Mouse (Mus musculus) G1E (cell line): ENCODE measurements around the gene Emilin2. TPM values are rescaled to one million over a fixed set of nuclear protein-coding genes. Genes with fewer than 3 reads are reported as not detected.
"Not testable (repeated sequence)": the region's sequence is repeated elsewhere in the genome, so short reads cannot be mapped to it uniquely, and the experiment has no call there.

Source experiments
- ATAC-seq: 2 replicates; pipeline ENCODE4 v1.8.0; 2016; ENCODE audit warnings: mild to moderate bottlenecking; ENCODE audit not compliant: insufficient number of reproducible peaks, poor library complexity, low FRiP score, severe bottlenecking; ENCODE audit errors: extremely low read depth
- DNase-seq: peaks from one replicate; pipeline ENCODE4 v3.0.0; 2012; ENCODE audit warnings: low spot score
- H3K27me3 ChIP-seq: 2 replicates; pipeline ENCODE4 v1.6.1; 2012; ENCODE audit warnings: mild to moderate bottlenecking, low read length, inconsistent platforms; ENCODE audit not compliant: insufficient read depth
- H3K36me3 ChIP-seq: replicated peaks from 2 replicates; pipeline ENCODE3; 2012; ENCODE audit warnings: mild to moderate bottlenecking, inconsistent platforms
- H3K4me1 ChIP-seq: 2 replicates; pipeline ENCODE4 v1.6.1; 2012; ENCODE audit warnings: low read depth, low read length, inconsistent platforms, mixed read lengths; ENCODE audit not compliant: insufficient read depth
- H3K4me3 ChIP-seq: 2 replicates; pipeline ENCODE4 v1.5.1; 2012; ENCODE audit warnings: low read depth, mild to moderate bottlenecking, inconsistent platforms, low read length, moderate library complexity, mixed read lengths
- H3K9me3 ChIP-seq: replicated peaks from 2 replicates; pipeline ENCODE4 v1.6.1; 2012; ENCODE audit warnings: inconsistent platforms
- CTCF ChIP-seq: IDR thresholded peaks from 2 replicates; pipeline ENCODE4 v1.5.1; 2012; ENCODE audit warnings: low read depth, low read length, inconsistent platforms, mixed read lengths
- GATA1 ChIP-seq: IDR thresholded peaks from 2 replicates; pipeline ENCODE4 v1.6.1; 2012; ENCODE audit warnings: borderline replicate concordance, low read length, inconsistent platforms, mixed read lengths
- GATA2 ChIP-seq: IDR thresholded peaks from 2 replicates; pipeline ENCODE4 v1.6.1; 2012; ENCODE audit warnings: low read depth, low read length, inconsistent platforms, borderline replicate concordance
- POLR2AphosphoS5 ChIP-seq: IDR thresholded peaks from 2 replicates; pipeline ENCODE4 v1.6.1; 2012; ENCODE audit warnings: low read depth, low read length, inconsistent platforms; ENCODE audit not compliant: insufficient replicate concordance
- TAL1 ChIP-seq: conservative IDR thresholded peaks from 2 replicates; pipeline ENCODE4 v1.6.1; 2012; ENCODE audit warnings: low read depth, low read length, inconsistent platforms, mixed read lengths
- polyA plus RNA-seq: library from polyadenylated mRNA; stranded (reverse); fragments of >175 nt; gene quantifications from 2 replicates; pipeline ENCODE4 v1.2.3, GENCODE M21; 2012
- total RNA-seq, 2 experiments: library from RNA; stranded (forward) in 1 of 2; stranded (reverse) in 1 of 2; fragments of 200-1000 nt in 1 of 2; fragments of >200 nt in 1 of 2; fragmentation: Nextera tagmentation in 1 of 2; gene quantifications; 2 replicates each; pipeline ENCODE4 v1.2.3; 2014 to 2017

The Emilin2 gene
- total and polyA plus RNA-seq, 3 experiments = 80.3 to 137 (median 106) TPM

- Histone ChIP-seq H3K36me3 (peaks cover 8% of the 10 kb centered on the region), H3K9me3 (no peaks in the 10 kb centered on the region), H3K27me3 (peaks cover 2% of the 10 kb centered on the region; the same call in 1 of the 2 replicates), H3K4me3 (no peak overlapping the region), H3K4me1 (no peaks in the 10 kb centered on the region)
- TF ChIP-seq CTCF = no peak
- no peak for TF ChIP-seq GATA1
- TF ChIP-seq TAL1 = no peak
- no peak for TF ChIP-seq GATA2
- no peak for TF ChIP-seq POLR2AphosphoS5
- ATAC-seq (no peak), DNase-seq (no peak)
These were observed 25.8 kb upstream of the Emilin2 start for GRCm38 (mm10) chr17:71337546-71337945.

DNA sequence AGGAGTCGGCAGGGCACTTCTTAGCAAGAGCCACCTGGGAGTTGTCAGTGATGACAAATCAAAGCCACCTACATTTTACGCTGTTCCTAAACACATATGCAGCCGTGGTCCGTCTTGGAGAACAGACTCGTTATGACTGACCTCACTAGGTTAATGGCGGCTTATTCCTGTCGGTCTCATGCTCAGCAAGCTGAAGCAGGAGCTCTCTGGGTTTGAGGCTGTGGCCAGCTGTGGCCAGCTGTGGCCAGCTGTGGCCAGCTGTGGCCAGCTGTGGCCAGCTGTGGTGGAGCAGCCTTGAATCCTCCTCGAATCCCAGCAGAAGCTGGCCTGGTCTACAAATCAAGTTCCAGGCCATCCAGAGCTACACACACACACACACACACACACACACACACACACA lies 24.6 kb upstream of the Emilin2 start:
- peaks cover 3% of the 10 kb centered on the region for H3K36me3 ChIP-seq
- H3K9me3 ChIP-seq = no peaks in the 10 kb centered on the region
- ATAC-seq = no peak
- H3K27me3 ChIP-seq = peaks cover 9% of the 10 kb centered on the region
- TF ChIP-seq TAL1 (no peak), POLR2AphosphoS5 (no peak)
- H3K4me3 ChIP-seq = no peak overlapping the region
- H3K4me1 ChIP-seq = no peaks in the 10 kb centered on the region
- no peak for DNase-seq

GRCm38 (mm10) chr17:71332298-71332697 lies 20.5 kb upstream of the Emilin2 start:
- peaks cover 21% of the 10 kb centered on the region for H3K27me3 ChIP-seq
- ATAC-seq = no peak
- no peak overlapping the region for H3K4me3 ChIP-seq
- H3K4me1 ChIP-seq = no peaks in the 10 kb centered on the region
- TF ChIP-seq GATA1 = no peak
- TF ChIP-seq TAL1 = no peak
- TF ChIP-seq CTCF = no peak
- TF ChIP-seq GATA2 = no peak
- H3K36me3 ChIP-seq = no peaks in the 10 kb centered on the region
- DNase-seq = no peak
- H3K9me3 ChIP-seq = no peaks in the 10 kb centered on the region

DNA sequence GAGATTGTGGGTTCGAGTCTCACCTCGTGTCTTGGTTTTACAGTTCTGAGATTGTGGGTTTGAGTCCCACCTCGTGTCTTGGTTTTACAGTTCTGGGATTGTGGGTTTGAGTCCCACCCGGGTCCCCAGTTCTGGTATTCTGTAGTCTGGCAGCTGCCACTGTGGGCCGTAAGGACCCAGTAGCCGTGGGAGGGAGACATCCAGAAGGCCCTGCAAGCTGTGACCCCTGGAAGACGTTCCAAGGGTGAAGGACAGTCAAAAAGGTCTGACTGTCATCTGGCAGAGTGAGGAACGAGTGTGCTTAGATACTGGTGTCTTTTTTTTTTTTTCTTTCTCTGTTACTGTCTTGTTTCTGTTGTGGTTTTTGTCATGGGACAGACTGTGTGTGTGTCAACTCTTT lies 9.0 kb upstream of the Emilin2 start:
- not testable (repeated sequence) for ATAC-seq, H3K4me3 ChIP-seq, H3K36me3 ChIP-seq, H3K9me3 ChIP-seq, H3K4me1 ChIP-seq, DNase-seq
- H3K27me3 ChIP-seq = peaks cover 13% of the 10 kb centered on the region

GRCm38 (mm10) chr17:71319361-71319760 lies 7.6 kb upstream of the Emilin2 start:
- no peak for ATAC-seq

DNA sequence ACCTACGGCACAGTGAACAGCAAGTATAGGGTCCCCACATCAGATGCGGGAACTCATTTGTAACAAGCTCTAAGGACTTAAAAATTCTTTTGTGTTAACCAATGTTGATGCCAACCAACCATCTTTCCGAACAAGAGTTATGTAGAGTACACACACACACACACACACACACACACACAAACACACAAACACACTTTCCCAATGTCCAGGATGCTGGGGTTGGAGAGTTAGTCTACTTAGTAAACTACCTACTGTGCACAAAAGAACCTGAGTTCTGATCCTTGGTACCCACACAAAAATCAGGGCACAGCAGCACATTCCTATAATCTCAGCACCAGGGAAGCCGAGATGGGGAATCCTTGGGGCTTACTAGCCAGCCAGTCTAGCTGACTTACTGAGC lies 5.8 kb upstream of the Emilin2 start:
- DNase-seq (no peak), ATAC-seq (no peak)
- H3K4me1 ChIP-seq = peaks cover 5% of the 10 kb centered on the region
- H3K36me3 ChIP-seq = no peaks in the 10 kb centered on the region
- H3K27me3 ChIP-seq = peaks cover 13% of the 10 kb centered on the region
- no peak for TF ChIP-seq GATA1
- TF ChIP-seq CTCF = no peak
- TF ChIP-seq POLR2AphosphoS5 = no peak
- no peak for TF ChIP-seq TAL1
- no peak for TF ChIP-seq GATA2
- H3K4me3 ChIP-seq = no peak overlapping the region
- H3K9me3 ChIP-seq = no peaks in the 10 kb centered on the region

More at GRCm38 (mm10) chr17:71319361-71319760, 7.6 kb upstream of the Emilin2 start:
- no peaks in the 10 kb centered on the region for H3K9me3 ChIP-seq
- H3K27me3 ChIP-seq = peaks cover 13% of the 10 kb centered on the region
- no peaks in the 10 kb centered on the region for H3K36me3 ChIP-seq
- no peak for DNase-seq
- H3K4me1 ChIP-seq = peaks cover 2% of the 10 kb centered on the region; the same call in 1 of the 2 replicates
- TF ChIP-seq TAL1 (no peak), POLR2AphosphoS5 (no peak), GATA2 (no peak), CTCF (no peak), GATA1 (no peak)
- no peak overlapping the region for H3K4me3 ChIP-seq

GRCm38 (mm10) chr17:71314315-71314714 lies 2.5 kb upstream of the Emilin2 start:
- Histone ChIP-seq H3K27me3 (peaks cover 21% of the 10 kb centered on the region), H3K36me3 (no peaks in the 10 kb centered on the region), H3K9me3 (no peaks in the 10 kb centered on the region), H3K4me1 (peaks cover 31% of the 10 kb centered on the region), H3K4me3 (no peak overlapping the region)
- TF ChIP-seq POLR2AphosphoS5 (no peak), GATA2 (no peak), GATA1 (no peak), TAL1 (no peak), CTCF (no peak)
- ATAC-seq (no peak), DNase-seq (no peak)
